Mouse (Mus musculus): ENCODE data around the gene Ppfibp1.

DNA sequence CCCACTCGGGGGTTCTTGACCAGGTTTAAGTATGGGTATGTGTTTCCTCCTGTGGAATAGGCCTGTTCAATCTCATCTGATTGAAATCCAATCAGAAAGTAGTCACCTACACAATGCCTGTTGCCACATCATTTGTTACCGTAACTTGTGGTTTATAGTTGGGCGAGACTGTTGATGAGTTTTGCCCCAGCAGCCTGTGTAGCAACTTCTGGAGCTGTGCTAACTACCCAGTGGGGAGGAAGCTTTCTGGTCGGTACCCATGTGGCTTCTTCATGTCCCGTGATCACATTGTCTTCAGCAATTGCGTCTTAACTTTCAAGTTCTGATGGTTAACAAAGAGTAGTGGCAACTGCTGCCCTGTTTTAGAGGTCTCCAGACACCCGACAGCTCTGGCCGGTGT is 163.4 kb downstream of the Ppfibp1 start:
- TF ChIP-seq POLR2A (IDR thresholded peaks at IDR 0.05; ENCODE audit: extremely low read depth, insufficient read depth, low read length) (no peak), CTCF (IDR thresholded peaks at IDR 0.05; ENCODE audit: low read depth, low read length) (no peak)
